Comparison of ENCODE assay signal across 8 mouse cellular contexts in genomic region chr14:47649631-47650337, GRCm38 (mm10). TPM values are rescaled to one million over a fixed set of nuclear protein-coding genes. Genes with fewer than 3 reads are reported as not detected.
DNase-seq lines count a peak whose midpoint lies in the region; ATAC-seq and TF ChIP-seq lines count a peak whose summit lies in the region.

No protein-coding gene starts in this region.

- H3K27ac ChIP-seq in heart, adult 2 months: peak overlapping the region; percentile 98
- peak overlapping the region; percentile 84 for H3K27ac ChIP-seq in kidney, adult 2 months (ENCODE audit: insufficient read depth, low read depth, low read length)
- H3K27ac ChIP-seq in liver, embryonic 15.5 days (replicated peaks): peak overlapping the region; percentile 87
- peak overlapping the region; percentile 85 for H3K27ac ChIP-seq in neural tube, embryonic 12.5 days

- H3K4me1 ChIP-seq in heart, adult 2 months (ENCODE audit: control insufficient read depth, insufficient read depth, low read length): peaks cover 5% of the 10 kb centered on the region
- peaks cover 6% of the 10 kb centered on the region; the same call in 1 of the 2 replicates for H3K4me1 ChIP-seq in kidney, adult 2 months (ENCODE audit: control insufficient read depth, insufficient read depth, low read length)
- peaks cover 16% of the 10 kb centered on the region for H3K4me1 ChIP-seq in liver, embryonic 15.5 days (replicated peaks)
- H3K4me1 ChIP-seq in neural tube, embryonic 12.5 days: peaks cover 9% of the 10 kb centered on the region

- H3K4me3 ChIP-seq in heart, adult 2 months: peak overlapping the region; percentile 92
- peak overlapping the region; percentile 84 for H3K4me3 ChIP-seq in kidney, adult 2 months (ENCODE audit: insufficient read depth, low read depth, low read length)
- peak overlapping the region; percentile 83 for H3K4me3 ChIP-seq in liver, embryonic 15.5 days (replicated peaks)
- H3K4me3 ChIP-seq in neural tube, embryonic 12.5 days: peak overlapping the region; percentile 97

- peaks cover 20% of the 10 kb centered on the region for H3K36me3 ChIP-seq in heart, adult 2 months (ENCODE audit: control insufficient read depth, insufficient read depth, low read length)
- no peaks in the 10 kb centered on the region for H3K36me3 ChIP-seq in kidney, adult 2 months (ENCODE audit: control insufficient read depth, insufficient read depth, low read length)
- no peaks in the 10 kb centered on the region for H3K36me3 ChIP-seq in liver, embryonic 15.5 days (replicated peaks)
- H3K36me3 ChIP-seq in neural tube, embryonic 12.5 days: no peaks in the 10 kb centered on the region

- peak overlapping the region; percentile 97 for H3K4me2 ChIP-seq in liver, embryonic 15.5 days
- H3K4me2 ChIP-seq in neural tube, embryonic 12.5 days (replicated peaks): peak overlapping the region; percentile 59

- H3K9me3 ChIP-seq in liver, embryonic 15.5 days (replicated peaks): no peaks in the 10 kb centered on the region
- no peaks in the 10 kb centered on the region for H3K9me3 ChIP-seq in neural tube, embryonic 12.5 days

- TF ChIP-seq POLR2A in heart, adult 2 months (IDR thresholded peaks at IDR 0.05; ENCODE audit: insufficient read depth, low read depth, low read length): no peak
- no peak for TF ChIP-seq POLR2A in kidney, adult 2 months (IDR thresholded peaks at IDR 0.05; ENCODE audit: low read depth, low read length)

- intact Hi-C loops in heart, adult 2 months (cut with DNase I): loop anchor here (10.0 kb wide), 1 partner anchor 175 kb away; no protein-coding TSS in a partner anchor

- TF ChIP-seq EP300 in heart, adult 2 months (IDR thresholded peaks at IDR 0.05; ENCODE audit: insufficient read depth, low read depth, low read length): no peak

- H3K27me3 ChIP-seq in heart, adult 2 months (ENCODE audit: control insufficient read depth, insufficient read depth, low read length): no peaks in the 10 kb centered on the region
- H3K27me3 ChIP-seq in kidney, adult 2 months (replicated peaks; ENCODE audit: control insufficient read depth, insufficient read depth, low read length): no peaks in the 10 kb centered on the region
- H3K27me3 ChIP-seq in liver, embryonic 15.5 days: peaks cover 23% of the 10 kb centered on the region
- no peaks in the 10 kb centered on the region for H3K27me3 ChIP-seq in neural tube, embryonic 12.5 days (replicated peaks)

- peak; percentile 76 for DNase-seq in A20 (ENCODE audit: low read depth, low spot score)
- DNase-seq in ZHBTc4 (ENCODE audit: low read depth, low spot score): peak; percentile 83
- peak; percentile 80 for DNase-seq in embryo, embryonic 9.5 days (ENCODE audit: extremely low spot score)
- DNase-seq in heart, adult 2 months: peak in 1 of 2 experiments; percentile 81
- DNase-seq in kidney, adult 2 months: peak; percentile 62
- peak; percentile 10 for DNase-seq in thymus, postnatal 0 days (ENCODE audit: low spot score)

- peak; percentile 79 for ATAC-seq in liver, embryonic 15.5 days (ENCODE audit: insufficient read depth)
- ATAC-seq in neural tube, embryonic 12.5 days (ENCODE audit: low FRiP score, low read depth): peak; percentile 89

- peaks cover 1% of the 10 kb centered on the region; the same call in 1 of the 2 replicates for H3K79me2 ChIP-seq in heart, adult 2 months (replicated peaks; ENCODE audit: control insufficient read depth, insufficient read depth, low read length)

- H3K9ac ChIP-seq in heart, adult 2 months (ENCODE audit: low read depth, low read length): peak overlapping the region; percentile 97
- H3K9ac ChIP-seq in liver, embryonic 15.5 days: peak overlapping the region; percentile 80
- peak overlapping the region; percentile 94 for H3K9ac ChIP-seq in neural tube, embryonic 12.5 days

- no peak for TF ChIP-seq CTCF in heart, adult 2 months (IDR thresholded peaks at IDR 0.05)
- TF ChIP-seq CTCF in kidney, adult 2 months (conservative IDR thresholded peaks at IDR 0.05; ENCODE audit: insufficient read depth, insufficient read length, low read depth, low read length): no peak

- WGBS in heart, adult 2 months: under 1% methylated on average over 46 of the region's 46 CpGs
- WGBS in kidney, adult 2 months: 1% methylated on average over 46 of the region's 46 CpGs
- 0% methylated on average over 46 of the region's 46 CpGs for WGBS in liver, embryonic 15.5 days (ENCODE audit: insufficient replicate concordance)
- whole genome bisulfite sequencing in neural tube, embryonic 12.5 days: 1% methylated on average over 46 of the region's 46 CpGs

RNA-seq across cellular contexts. Expression of gene Ktn1, which starts 1.5 kb away (rescaled TPM):
- total RNA-seq in heart, adult 2 months (2021): 100 to 1,000 TPM; 195 to 220 TPM
- polyA plus RNA-seq in heart, adult 2 months (2012; rRNA removed): 15.9 and 34.9 TPM in 2 replicates
- polyA plus RNA-seq in kidney, adult 2 months (2012; rRNA removed): 3.7 and 4.5 TPM in 2 replicates
- 8.2 and 8.7 TPM in 2 replicates for polyA plus RNA-seq in liver, embryonic 15.5 days (2015; fragmentation: Nextera tagmentation; extraction: Ambion mirVana)
- 83.0 and 88.3 TPM in 2 replicates for polyA plus RNA-seq in neural tube, embryonic 12.5 days (2016; fragmentation: Nextera tagmentation; extraction: Ambion mirVana)
- polyA plus RNA-seq in thymus, postnatal 0 days (2015; fragmentation: Nextera tagmentation; extraction: Ambion mirVana): 46.3 and 61.9 TPM in 2 replicates
